Mouse (Mus musculus) ovary, postnatal 10 days (tissue): Measurements from ENCODE around the gene Zbtb24.
"Not testable (repeated sequence)": the region's sequence is repeated elsewhere in the genome, so short reads cannot be mapped to it uniquely, and the experiment has no call there.

Experiments
- DNase-seq: peaks from one replicate; pipeline ENCODE4 v3.0.0; 2022; ENCODE audit warnings: low spot score

The Zbtb24 gene

DNA sequence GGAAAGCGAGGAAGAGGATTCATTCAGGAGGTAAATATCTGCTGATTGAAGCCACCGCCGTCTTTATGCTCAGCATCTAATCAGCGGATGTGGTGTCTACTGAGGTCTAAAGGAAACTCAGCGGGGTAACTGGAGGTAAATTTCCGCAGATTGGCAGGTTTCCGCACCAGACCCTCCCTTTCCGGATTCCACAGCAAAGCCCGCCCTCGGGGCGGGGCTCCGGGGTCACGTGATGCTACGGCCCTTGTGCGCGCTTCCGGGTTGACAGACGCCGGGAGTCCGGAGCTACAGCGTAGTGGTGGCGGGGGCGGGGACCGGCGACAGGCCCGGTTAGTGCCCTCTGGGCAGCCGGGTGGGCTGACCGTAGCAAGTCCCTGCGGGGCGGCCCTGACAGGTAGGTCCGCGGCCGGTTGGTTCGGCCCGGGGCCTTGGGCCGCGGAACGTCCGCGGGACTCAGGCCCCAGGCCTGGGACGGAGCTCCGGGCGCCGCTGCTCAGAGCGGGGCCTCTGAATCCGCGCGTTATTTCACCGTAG lies at the start of gene Zbtb24:
Gene Zbtb24, plus strand, starts transcription at position 247 of the 534 bp plus-strand sequence.
- DNase-seq: peak; percentile 77

DNA sequence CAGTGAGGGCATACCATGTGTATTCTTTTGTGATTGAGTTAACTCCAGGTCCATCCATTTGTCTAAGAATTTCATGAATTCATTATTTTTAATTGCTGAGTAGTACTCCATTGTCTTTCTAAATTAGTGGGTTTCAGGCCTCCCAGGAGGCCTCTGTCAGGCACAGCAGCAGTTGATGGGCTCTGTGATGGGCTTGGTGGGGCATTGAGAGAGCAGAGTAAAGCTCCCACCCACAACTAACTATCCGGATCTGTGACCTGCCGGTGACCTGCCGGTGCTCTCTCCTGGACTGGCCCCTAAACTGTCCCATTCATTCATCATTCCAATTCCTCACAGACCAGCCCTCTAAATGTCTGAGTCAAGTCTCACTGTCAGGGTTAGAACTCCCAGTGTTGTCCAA lies 49.1 kb upstream of the Zbtb24 start:
- DNase-seq: no peak

DNA sequence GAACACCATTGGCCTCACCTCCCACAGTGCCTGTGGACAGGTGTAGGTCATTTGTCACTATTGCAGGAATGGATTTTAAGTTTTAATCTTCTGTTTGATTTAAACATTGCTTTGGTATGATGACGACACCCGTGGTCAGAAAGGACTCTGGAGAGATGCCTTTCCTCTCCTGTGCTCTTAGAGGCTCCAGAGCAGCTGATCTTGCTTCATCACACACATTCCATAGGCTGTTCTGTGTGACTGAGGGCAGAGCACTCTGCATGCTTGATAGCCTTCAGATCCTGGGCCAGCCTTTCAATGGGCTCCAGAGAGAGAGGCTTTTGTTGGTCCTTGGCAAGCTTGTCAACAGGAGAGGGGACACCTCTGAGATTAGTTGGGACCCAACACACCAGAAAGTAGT lies 46.8 kb upstream of the Zbtb24 start:
- no peak for DNase-seq

DNA sequence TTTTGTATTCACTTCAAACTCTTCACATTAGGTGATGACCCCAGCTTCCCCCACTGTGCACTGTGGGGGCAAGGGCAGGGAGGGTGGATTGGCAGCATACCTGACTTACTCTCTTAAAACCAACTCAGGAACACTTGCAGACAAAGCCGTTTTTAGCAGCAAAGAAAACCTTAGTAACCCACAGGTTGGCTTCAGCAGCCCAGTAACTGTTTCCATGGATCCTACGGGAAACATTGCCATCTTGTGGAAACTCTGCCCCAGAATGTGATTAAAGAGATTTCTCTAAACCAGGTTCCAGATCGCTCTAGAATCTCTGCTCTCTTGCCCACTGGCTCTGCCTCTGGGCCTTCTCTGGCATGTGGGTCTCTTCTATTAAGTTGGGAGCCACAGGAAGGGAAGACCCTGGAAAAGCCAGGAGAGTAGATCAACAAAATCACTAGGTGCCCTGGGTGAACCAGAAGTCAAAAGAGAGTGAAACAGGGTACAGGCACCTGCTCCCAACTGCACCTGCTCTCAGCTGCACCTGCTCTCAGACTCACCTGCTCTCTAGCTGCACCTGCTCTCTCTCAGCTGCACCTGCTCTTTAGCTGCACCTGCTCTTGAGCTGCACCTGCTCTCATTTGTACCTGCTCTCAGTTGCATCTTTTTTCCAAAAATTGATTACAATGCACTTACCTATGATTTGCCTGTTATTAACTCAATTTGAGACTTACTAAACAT lies 46.1 kb upstream of the Zbtb24 start:
- DNase-seq: no peak

DNA sequence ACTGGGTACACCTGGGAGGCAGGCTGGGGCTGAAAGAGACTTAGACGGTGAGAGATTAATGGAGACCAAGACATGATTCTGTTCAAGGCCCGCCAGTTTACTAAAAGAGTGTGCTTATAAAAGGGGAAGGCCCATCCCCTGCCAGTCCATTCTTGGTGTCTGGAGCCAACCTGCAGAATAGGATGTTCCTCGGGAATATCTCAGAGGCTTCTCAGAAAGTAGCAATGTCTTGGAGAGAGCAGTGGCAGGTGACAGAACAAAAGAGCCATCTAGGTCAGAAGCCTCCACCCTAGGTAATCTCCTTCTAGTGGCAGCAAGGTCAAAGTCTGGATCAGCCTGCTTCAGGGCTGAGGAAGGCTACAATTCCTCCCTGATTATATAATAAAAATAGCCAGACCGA lies 40.0 kb upstream of the Zbtb24 start:
- not testable (repeated sequence) for DNase-seq

DNA sequence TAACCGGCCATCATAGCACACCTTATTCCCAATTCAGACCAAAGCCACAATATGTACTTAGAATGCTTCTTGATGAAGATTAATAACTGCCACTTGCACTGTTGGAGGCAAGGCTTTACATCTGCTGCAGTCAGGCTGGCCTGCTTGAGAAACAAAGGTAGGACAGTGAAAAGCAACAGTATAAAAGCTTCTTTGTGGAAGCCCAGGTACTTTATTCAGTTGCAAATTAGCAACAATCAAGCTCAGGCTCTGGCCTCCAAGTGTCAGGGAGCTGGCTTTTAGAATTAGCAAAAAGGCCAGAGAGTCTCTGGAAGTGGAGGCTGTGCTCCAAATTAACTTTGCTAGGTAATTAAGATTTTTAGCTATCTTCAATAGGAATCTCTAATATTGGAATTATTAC lies 39.4 kb upstream of the Zbtb24 start:
- not testable (repeated sequence) for DNase-seq

DNA sequence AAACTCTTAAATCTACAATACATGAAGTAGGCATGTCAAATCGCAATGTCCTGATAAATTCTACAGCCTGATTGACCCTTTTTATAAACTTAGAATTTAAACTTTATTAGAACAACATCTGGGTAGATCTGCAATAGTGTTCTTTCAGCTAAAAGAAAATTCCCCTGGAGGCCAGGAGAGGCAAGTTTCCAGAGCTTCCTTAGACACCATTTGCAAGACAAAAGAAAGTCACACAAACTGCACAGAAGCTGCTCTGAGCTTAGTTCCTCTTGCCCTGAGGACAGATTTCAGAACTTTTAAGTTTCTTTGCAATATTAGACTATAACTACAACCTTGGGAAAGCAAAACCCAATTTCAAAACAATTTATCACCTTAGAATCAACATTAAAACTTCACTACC lies 36.7 kb upstream of the Zbtb24 start:
- DNase-seq: not testable (repeated sequence)

DNA sequence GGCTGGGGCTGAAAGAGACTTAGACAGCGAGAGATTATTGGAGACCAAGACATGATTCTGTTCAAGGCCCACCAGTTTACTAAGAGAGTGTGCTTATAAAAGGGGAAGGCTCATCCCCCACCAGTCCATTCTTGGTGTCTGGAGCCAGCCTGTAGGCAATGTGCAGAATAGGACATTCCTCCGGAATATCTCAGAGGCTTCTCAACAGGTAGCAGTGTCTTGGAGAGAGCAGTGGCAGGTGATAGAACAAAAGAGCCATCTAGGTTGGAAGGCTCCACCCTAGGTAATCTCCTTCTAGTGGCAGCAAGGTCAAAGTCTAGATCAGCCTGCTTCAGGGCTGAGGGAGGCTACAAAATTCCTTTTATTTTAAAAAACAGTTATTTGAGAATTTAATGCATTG lies 34.8 kb upstream of the Zbtb24 start:
- not testable (repeated sequence) for DNase-seq

DNA sequence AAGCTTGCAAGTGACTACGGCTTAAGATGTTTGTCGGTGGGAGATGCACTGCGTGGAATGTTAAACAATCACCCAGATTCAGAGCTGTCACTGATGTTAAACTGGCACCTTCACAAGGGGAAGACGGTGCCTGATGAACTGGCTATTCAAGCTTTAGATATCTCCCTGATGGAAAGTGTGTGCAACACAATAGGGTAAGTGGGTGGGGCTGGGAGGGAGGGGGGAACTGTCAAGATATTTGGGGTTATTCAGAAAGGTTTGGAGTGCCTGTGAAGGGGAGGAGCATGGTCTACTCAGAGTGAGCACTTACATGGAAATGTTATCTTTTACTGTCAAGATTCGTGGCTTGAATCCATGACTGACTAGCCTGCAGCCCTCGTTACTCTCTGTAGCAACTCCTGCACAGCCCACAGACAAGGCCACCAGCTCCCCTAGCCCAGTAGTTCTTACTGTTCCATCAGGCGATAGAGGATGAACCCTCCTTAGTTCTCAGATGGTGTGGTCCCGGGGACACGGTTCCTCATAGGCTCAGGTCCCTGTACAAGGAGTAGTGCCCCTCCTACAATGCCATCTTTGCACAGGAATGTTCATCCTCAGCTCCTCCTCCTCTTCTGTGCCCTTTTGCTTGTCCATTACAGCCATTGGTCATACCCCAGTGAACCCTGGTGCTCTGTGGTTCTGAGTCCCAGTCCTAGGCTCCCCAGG lies 29.5 kb upstream of the Zbtb24 start:
- DNase-seq: no peak

DNA sequence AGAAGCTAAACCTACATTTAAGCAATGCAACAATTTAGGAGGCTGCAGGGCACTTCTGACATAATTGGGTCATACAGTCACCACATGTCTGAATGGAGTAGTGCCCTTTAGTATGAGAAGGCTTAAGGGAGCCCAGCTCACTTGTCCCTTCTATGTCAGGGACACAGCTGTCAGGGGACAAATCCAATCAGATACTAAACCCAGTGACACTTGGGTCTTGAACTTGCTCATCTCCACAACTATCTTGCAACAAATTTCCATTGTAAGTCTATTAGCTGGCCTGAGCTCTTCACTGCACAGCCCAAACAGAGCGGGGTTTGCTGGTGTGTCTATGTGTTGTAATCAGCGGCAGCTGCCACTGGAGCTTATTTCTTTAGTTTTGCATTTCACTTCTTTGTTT lies 26.5 kb upstream of the Zbtb24 start:
- no peak for DNase-seq

DNA sequence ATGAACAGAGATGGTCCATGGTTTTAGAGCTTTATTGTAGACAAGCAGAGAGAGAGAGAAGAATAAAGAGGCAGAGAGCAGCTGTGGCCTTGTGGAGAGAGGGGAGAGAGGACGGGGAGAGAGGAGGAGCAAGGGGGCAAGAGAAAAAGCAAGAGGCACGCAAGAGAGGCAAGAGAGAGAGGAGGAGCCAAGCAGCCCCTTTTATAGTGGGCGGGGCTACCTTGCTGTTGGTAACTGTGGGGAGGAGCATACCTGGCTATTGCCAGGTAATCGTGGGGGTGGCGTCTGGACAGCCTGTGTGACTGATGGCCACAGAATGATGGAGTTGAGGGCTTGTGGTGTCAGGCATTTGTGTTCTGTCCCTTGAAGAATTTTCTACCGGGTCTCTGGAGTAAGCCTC lies 23.8 kb upstream of the Zbtb24 start:
- no peak for DNase-seq

DNA sequence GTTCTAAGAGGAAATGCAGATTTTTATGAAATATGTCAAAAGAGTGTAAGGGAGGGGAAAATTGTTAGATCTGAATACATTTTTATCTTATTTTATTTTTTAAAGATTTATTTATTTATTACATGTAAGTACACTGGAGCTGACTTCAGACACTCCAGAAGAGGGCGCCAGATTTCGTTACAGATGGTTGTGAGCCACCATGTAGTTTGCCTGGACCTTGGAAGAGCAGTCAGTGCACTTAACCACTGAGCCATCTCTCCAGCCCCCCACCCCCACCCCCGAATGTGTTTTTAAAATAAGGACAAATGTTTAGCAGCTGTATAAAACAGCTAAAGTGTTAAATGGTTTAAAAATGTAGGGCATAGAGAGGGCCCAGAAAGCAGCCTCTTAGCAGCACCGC lies 15.6 kb upstream of the Zbtb24 start:
- no peak for DNase-seq

DNA sequence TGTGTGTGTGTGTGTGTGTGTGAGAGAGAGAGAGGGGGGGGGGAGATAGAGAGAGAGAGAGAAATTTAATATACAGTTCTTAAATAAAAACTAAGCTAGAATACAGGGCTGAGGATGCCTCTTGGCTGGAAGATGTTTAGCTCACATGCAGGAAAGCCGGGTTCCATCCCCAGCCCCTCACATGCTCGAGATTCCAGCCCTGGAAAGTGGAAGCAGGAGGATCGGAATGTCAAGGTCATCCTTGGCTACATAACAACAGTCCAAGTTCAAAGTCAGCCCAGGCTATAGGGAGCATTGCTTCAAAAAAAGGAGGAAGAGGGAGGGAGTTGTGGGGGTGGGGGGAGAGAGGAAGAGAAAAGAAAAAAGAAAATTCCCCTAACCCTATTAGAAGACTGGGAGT lies 15.0 kb upstream of the Zbtb24 start:
- no peak for DNase-seq

DNA sequence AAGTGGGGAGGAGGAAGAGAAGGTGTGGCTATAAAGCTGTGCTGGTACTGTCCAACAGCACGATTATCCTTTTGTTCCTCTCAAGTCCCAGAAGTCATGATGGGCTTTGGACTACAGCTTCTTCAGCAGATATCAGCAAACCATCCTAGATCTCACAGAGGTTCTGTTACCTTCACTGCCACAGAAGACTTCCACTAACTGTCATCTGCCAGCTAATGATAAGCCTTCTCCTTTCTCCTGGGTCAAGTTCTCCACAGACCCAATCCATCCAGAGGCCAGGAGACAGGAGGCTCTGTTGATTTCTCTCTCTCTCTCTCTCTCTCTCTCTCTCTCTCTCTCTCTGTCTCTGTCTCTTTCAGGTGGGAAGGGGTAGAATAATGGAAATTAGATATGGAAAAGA lies 2.0 kb upstream of the Zbtb24 start:
- no peak for DNase-seq

DNA sequence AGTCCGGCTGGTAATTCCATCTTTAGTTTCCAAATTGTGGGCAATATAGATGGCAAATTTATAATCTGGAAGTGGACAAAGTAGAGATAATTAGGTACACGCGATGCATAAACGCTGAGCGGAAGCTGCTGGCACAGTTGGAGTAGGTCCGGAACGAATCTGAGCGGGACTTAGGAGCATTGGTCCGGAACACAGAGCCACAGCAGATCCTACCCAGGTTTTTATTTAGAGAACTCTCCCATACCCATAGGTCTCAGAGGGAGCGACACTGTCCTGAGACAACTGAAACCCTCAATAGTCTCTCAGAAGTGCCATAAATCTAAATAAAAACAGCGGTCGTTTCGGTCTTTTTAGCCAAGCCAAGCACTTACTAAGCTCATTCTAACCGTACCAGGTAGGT lies 499 bp upstream of the Zbtb24 start:
- peak; percentile 7 for DNase-seq

DNA sequence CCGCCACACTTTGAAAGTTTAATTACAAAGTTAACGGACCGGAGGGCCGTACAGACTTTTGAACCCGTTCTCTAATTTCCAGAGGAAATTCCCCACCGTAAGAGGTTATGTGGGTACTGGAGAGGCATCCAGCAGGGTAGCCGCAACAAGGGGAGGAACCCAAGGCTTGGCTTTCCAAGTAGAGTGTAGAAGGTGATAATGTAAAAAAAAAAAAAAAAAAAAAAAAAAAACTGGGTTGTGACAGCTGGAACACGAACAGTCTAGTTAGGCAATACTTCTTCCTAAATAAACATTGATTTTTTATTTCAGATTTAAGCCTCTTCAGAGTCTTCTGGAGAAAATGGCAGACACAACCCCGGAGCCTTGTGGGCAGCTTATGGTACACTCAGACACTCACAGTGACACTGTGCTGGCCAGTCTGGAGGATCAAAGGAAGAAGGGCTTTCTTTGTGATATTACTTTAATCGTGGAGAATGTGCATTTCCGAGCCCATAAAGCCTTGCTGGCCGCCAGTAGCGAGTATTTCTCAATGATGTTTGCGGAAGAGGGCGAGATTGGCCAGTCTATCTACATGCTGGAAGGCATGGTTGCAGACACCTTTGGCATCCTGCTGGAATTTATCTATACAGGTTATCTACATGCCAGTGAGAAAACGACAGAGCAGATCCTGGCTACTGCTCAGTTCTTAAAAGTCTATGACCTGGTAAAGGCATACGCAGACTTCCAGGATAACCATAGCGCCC lies 768 bp downstream of the Zbtb24 start:
- DNase-seq: no peak

DNA sequence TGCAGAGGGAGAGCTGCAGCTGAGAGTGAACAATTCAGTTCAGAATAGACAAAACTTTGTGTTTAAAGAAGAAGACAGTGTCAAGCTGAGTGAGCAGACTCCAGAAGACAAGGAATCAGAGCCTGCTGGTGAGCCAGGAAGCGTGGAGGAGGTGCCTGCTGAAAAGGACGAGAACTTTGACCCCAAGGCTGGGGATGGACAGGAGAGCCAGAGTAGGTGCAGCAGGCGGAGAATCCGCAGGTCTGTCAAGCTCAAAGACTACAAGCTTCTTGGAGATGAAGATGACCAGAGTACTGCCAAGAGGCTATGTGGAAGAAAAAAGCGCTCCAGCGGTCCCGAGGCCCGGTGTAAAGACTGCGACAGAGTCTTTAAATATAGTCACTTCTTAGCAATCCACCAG lies 1.5 kb downstream of the Zbtb24 start:
- no peak for DNase-seq

DNA sequence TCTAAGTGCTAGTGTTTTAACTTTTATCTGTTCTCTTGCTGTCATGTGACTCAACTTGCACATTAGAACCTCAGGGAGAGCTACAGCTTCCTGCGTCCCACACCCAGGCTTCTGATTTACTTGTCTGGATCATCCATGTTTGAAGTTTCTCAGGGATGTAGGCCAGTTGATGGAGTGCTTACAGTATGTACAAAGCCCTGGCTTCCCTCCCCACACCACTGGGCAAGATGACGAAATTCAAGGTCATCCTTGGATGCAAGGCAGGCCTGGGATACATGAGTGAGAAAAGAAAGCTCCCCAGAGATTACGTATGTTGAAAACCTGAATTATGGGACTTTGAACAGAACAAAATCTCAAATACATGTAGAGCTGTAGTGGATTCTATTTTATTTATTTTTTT lies 2.6 kb downstream of the Zbtb24 start:
- no peak for DNase-seq

DNA sequence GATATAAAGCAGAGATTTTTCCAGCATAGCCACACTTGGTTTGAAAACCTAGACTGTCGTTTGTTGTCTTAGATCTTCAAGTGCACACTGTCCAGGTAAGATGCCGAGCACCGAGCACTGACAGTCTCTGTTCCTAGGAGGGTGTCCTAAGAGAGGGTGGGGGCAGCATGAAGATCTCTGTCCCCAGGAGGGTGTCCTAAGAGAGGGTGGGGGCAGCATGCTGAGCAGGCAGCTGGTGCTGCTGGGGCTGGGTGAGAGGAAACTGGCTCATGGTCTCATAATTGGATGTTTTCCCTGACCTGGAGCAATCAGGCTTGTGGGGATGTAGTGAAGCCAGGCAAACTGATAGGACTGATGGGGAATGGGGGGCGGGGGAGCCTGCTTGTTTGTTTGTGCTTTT lies 9.8 kb downstream of the Zbtb24 start:
- no peak for DNase-seq

DNA sequence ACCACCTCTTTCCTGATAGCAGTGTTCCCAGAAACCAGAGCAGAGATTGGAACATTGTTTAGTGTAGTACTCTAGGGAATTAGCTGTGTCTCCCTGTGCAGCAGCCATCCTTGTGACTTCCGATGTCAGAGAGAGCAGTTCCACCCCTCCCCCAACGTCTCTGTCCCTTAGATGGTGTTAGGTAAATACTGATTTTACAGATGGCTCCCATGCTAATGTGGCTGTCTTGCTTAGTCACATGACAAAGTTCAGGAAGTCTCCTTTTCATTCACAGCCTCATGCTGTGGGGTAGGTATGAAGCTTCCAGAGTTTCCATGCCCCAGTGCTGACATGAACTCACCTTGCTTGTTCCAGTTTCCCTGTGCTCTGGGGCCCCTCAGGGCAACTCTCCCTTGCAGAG lies 10.3 kb downstream of the Zbtb24 start:
- no peak for DNase-seq

DNA sequence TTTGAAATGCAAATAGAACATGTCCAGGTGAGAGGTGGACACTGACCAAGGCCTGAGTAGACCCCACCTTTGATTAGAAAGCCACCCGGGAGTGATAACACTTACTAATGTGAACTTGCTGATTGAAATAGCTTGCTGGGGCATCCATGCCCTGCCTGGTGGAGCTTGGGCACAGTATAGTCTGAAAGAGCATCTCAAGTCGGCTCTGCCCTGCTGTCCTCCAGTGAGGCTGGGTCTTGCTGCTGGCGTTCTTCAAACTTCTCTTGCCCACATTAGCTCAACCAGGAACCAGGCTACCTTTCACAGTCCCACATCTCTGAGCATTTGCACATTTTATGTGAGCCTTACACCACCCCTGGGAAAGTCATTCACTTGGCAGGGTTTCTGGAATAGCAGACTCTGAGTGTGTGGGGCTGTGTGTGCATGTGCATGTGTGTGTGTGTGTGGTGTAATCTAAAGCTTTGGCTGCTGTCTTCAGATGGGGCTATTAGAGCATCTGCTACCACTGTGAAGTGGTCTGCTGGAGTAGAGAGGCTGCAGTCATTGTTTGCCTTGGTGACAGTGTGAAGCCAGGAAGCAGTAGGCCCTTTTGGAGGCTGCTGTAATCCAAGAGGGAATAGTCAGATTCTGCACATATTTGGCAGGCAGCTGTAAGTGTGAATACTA lies 11.0 kb downstream of the Zbtb24 start:
- DNase-seq: no peak

DNA sequence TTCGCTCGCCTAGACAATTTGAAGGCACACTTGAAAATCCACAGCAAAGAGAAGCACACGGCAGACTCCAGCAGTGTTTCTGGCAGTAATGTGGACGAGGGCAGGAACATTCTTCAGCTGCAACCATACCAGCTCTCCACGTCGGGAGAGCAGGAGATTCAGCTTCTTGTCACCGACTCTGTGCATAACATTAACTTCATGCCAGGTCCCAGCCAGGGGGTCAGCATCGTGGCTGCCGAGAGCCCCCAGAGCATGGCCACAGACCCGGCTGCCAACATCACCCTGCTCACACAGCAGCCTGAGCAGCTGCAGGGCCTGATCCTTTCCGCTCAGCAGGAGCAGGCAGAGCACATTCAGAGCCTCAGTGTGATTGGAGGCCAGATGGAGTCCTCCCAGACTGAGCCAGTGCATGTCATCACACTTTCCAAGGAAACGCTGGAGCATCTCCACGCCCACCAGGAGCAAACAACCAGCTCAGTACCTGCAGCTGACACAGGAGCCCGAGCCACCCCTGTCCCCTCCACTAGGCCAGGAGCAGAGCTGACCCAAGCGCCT lies 14.3 kb downstream of the Zbtb24 start:
- DNase-seq: no peak
